Mouse (Mus musculus) liver (tissue): ENCODE measurements at regions not wholly inside any gene's neighbourhood (a gene's known extent, or its start where the extent isn't known, plus 50 kb on each side); places are given as distances from the start of the nearest gene placed in this dataset.

ENCODE experiments used
- DNase-seq: peaks from one replicate; pipeline ENCODE4 v3.0.0-alpha.2; 2020; ENCODE audit warnings: mixed read lengths

DNA sequence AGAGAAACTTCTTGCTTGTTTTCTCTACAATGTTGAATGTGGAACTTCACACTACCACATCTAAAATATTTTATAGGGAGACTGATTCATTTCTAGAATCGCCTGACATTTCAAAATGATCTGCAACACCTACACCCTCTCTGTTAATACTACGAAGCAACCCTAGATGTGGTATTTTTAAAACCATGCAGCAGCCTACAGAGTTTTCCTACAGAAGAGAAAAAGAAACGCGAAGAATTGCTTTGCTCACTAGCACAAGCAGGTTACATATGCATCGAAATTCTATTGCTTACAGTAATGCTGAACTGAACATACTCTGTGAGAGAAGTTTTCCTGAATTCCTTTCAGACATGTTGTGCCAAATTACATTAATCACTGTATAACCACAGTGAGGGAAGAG is 488.7 kb downstream of the Fat4 start:
- no peak for DNase-seq

DNA sequence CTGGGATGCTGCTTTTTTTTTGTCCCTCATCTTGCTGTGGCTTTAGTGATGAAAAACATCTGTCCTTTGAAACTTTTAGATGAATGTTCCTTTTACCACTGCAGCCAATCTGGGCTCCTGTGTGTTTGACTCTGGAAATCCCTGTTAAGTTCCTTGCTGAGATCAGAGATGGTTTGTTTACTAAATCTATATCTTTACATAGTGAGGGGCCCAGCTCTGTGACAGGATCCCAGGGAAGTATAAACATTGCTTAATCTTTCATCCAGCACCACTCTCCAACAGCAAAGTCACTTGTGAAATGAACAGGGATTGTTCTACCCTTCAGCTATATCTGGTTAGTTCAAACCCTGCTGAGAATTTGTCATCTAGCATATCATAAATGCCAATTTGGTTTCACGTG is 501.8 kb downstream of the Fat4 start:
- no peak for DNase-seq

DNA sequence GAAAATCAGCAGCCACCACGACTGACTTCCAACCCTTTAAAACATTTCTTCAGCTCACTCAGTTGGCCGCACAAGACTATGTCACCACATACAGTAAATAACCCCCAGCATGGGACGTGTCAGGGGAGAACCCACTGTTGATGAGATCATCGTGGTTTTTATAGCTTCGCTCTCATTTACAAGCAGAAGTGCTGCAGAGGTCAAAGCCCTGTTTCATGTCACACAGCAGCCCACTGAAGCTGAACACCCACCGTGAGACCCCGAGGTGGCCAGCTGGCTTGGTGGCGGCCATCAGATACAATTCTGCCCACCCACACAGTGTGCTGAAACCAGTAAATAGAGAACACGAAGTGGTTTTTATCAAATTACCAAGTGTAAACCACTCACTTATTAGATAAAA is 503.7 kb downstream of the Fat4 start:
- no peak for DNase-seq

DNA sequence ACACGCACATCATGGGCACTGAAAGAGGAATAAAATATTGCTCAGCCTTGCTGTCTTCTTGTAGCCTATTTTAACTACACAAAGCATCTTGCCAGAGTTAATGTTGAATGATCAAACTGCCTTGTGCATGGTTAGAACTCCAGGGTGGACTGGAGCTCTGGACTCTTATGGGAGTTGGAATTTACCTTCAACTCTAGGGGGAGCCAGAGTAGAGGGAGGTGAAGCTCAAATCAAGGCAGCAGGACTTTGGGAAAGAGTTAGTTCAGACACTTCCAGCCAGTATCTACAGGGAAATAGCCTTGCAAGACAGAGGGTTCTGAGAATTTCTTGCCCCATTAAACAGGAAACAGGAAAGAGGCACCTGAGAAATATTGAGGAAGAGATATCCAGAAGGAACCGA is 505.3 kb downstream of the Fat4 start:
- no peak for DNase-seq

DNA sequence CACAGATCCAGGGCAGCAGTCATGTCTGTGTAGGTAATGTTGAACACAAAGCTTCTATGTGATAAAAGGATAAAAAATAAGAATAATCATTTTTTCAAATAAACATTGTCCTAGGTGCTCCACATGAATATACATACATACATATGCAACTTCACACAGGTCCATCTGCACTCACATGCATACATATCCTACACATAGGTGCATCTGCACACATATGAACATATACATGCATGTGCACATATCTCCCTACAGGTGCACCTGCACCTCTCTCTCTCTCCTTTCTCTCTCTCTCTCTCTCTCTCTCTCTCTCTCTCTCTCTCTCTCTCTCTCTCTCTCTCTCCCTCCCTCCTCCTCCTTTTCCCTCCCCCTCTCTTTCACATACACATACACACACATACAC is 509.9 kb downstream of the Fat4 start:
- DNase-seq, result no peak

DNA sequence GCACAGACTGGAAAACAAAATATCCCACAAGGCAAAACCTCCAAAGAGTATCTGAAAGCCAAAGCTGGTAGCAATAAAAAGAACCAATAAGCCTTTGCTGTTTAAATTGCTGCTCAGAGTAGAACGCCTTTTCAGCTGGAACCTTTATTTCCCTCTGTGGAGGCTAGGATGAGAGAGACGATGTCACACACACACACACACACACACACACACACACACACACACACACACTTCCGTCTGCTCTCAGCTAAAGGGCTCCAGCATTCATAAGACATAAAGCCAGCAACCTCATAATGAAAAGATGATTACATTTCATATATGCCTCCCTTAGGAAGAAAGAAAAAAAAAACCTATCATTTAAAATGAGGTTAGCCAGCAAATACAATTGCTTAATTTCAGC is 510.5 kb downstream of the Fat4 start:
- no peak for DNase-seq

DNA sequence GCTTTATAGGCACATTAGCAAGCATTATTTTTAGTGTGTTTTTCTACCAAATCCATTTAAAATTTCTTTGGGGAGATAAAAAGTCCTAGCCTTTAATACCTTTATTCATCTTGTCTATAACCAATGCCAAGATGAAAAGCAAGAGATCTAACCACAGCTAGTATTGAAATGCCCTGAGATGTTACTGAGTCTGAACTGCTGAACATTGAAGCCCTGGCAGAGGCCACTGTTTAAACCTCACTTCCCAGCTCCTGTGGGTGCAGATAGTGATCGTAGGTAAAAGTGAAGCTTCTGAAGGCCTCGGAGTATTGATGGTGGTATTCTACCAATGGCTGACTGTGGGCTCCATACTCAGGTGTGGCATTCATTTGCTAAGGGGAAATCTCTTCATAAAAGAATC is 510.9 kb downstream of the Fat4 start:
- no peak for DNase-seq

DNA sequence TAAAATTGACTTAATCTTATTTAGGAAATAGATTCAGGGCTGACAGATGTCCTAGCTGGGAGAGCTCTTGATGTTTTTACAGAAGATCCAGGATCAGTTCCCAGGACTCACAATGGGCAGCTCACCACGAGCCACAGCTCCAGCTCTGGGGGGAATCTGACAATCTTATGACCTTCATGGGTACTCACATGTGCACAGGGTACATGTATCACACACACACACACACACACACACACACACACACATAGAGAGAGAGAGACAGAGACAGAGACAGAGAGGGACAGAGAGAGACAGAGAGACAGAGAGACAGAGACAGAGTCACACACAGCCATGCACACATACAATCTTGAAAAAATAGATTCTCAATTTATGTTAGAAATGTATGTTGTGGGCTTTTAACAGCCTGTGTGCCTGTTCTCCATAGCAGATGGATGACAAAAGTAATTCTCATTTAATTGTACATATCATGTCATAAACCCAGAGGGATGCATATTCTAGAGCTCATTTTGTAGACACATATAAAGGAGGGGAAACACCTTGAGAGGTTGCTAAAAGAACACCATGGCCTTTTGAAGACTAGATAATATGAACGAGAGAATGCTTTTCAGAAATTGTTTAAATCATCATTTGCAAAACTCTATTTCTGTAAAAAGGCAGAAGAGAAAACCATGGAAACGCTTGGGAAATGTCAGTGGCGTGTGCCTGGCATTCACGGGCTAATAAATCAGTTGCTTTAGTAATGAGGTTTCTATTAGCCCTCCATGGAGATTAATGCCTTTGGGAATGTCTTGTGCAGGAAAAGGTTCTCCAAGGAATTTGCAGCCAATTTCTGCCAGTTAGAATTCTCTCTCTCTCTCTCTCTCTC is 538.3 kb downstream of the Fat4 start:
- DNase-seq, result no peak

DNA sequence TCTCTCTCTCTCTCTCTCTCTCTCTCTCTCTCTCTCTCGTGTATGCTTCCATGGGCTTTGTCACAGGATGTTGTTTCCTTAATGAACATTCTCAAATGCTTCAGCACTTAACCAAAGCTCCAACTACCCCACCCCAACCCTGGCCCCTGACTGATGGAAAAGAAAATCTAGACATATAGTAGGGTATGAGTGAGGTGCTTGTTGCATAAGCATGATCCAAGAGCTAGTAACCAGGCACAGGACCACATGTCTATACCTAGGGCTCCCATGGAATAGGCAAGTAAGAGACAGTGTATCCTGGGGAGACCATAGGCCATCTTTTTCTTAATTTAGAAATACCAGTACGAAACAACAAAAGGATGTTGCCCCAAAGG is 538.9 kb downstream of the Fat4 start:
- no peak for DNase-seq

DNA sequence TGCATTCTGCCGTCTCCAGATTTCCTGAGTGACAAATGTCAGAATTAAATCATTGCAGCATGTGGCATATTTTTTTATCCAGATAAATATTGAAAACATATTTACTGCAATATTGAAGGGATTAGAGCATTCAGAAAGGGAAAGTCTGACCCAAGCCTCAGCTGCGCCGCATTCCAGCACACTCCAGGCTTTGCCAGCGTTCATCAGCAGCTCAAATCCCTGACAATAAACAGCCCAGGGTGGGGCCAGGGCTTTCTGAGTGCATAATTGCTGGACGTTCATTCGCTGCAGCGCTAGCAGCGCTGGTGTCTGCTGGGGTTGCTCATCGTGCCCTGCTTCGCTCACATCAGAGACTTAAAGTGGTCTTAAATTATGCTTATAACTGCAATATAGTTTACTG is 556.6 kb downstream of the Fat4 start:
- DNase-seq, result no peak

DNA sequence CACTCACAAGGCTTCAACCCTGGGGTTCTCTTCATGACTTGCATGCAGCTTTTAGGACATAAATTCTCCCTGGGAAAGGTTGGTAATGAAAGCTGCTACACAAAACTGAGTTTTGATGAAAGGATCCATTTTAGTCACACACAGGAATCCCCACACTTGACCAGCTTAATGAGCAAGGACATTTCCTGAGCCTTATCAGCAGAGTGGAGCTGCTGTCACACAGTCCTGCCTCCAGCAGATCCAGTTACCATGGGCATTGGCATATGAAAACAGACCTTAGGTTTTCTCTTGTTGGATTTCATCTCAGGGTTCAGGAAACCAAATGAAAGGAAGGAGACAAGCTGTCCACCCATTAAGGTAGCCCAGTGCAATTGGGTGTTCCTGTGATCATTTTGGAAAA is 568.9 kb downstream of the Fat4 start:
- DNase-seq, result no peak

DNA sequence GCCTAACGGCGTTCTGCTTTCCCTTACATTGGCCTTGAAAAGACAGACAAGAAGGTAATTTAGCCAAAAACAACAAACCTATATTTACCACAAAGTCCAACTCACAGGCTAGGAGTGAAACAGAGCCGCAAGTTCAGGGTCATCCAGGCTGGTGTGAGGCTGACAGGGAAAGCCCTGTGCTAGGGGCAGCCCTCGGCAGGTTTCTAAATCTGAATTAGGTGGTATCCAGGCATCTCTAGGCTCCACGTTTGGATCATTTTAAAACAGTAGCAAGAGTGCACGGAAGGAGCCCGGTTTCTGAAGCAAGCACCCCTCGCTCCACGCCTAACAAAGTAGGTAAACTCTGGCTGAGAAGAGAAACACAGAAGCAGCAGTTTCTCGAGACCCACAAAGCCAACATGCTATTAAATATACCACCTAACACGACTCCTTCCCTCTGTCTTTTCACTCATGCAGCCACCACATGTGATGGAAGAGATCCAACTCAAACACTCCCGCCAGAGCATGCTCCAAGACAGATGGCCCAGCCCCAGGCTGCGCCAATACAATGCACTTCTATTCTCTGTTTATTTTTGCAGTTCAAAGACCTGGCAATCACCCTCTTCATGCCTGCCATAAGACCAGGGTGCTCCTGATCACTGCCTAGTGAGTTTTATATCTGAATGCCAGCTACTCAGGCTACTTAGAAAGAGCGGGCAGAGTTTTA is 573.6 kb downstream of the Fat4 start:
- DNase-seq, result no peak

DNA sequence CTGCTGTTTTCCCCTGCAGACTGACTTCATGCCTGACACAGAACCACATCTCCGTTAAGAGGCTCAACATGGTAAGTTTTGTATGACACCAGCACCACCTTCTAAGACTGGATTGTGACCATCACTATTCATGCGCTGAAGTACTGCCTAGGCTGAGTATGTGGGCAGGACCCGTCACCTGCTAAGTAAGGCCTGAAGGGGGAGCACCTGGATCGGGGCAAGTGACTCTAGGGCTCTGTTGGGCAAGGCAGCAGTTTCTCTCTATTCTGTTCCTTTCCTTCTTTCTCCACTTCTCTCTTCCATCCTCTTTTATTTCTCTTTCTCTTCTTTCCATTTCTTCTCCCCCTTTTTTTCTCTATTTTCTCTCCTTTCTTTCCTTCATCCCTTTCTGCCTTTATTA is 574.8 kb downstream of the Fat4 start:
- no peak for DNase-seq

DNA sequence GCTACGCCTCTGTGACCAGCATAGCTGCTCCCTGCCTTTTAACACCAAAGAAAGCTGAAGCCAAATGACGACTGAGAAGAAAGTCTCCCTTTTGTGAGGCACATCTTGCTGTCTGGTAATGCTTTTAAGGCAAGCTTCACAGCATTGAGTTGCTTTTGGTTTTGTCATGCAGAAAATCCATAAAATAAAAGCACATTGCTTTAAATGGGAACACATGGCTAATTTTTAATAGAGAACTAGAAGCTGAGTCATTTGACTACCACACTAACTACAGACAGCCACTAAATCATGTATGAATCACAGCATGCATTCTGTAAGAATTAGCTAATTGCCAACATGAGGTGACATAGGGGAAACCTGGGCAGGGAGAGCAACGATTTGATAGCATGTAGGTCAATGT is 579.1 kb downstream of the Fat4 start:
- no peak for DNase-seq

DNA sequence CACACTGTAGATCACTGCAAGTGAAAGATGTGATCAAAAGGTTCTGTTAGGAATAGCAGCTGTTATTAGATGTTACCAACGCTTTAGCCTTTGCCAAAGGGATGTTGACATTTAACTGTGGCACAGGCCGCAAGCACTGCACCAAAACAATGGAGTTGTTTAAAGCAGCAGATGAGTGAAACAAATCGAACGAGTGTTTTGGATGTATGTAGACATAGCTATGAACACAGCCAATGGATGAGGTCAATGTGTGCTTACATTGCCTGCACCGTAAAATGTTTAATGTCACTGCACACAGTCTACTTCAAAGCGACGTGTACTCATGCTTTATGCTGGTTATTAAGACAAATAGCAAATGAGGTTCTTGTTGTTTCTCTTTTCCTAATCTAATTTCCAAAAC is 602.7 kb downstream of the Fat4 start:
- no peak for DNase-seq

DNA sequence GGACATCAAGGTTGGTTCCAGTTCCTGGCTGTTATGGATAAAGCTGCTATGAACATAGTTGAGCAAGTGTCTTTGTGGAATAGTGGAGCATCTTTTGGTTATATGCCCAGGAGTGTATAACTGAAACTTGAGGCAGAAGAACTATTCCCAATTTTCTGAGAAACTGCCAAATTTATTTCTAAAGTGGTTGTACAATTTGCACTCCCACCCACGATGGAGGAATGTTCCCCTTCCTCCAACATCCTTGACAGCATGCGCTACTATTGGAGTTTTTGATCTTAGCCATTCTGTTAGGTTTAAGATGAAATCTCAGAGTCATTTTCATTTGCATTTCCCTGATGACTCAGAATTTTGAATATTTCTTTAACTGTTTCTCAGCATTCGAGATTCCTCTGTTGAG is 607.6 kb downstream of the Fat4 start:
- no peak for DNase-seq

DNA sequence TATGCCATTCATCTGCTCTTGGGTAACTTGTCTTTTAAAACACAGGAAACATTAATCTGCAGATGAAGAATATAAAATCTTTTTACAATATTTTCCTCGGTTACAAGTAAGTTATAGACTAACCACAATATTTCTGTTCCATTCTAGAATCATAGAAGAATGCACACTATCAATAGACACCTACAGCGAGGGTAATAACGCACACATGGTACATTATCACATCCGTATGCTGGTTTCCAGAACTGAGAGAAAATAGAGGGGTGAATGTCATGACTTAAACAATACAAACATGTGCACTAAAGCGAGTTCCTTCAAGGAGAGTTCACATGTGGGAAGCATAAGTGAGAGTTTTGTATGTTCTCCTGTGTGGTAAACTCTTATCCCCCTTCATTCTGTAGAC is 641.3 kb downstream of the Fat4 start:
- no peak for DNase-seq

DNA sequence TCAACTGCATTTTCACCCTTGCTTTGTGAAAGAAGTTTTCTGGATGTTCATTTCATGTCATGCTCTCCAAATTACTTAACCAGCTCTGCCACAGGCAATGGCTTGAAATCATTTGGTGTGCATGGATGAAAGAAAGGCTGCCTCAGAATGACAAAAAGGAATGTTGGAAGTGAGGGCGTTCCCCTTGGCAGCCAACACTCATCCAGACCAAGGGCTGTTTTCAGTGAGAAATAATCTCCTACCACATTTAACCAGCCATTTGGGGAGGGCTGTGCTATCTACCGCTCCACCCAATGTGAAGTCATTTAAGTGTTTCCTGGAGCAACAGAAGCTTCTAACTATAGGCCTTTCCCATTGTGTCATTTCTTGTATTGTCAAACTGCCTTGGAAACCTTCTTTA is 650.8 kb downstream of the Fat4 start:
- DNase-seq, result no peak

DNA sequence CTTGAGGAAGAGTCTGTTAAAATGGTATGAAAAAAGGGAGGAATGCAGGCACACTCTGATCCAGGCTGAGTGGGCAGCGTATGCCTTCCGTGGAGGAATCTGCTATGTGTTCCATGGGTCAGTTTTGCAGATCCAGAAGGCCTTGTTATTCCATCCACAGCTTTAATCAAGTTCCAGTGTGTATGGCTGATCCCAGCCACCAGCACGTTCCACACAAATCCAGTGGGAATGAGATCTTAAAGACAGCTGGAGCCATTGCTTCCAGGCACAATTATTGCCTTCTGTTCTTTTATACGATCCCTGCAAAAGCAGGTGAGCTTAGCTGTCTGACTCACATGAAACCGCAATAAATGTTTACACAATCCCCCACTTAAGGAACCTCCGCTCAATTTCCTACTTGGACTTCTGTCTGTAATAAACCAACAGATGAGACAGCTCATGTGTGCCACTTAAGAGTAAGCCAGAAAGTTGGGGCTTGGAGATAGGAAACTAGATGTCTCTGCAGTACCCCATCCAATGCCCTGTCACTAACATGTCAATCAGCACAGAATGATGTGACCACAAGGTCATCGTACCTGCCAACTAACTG is 653.9 kb downstream of the Fat4 start:
- DNase-seq, result no peak

DNA sequence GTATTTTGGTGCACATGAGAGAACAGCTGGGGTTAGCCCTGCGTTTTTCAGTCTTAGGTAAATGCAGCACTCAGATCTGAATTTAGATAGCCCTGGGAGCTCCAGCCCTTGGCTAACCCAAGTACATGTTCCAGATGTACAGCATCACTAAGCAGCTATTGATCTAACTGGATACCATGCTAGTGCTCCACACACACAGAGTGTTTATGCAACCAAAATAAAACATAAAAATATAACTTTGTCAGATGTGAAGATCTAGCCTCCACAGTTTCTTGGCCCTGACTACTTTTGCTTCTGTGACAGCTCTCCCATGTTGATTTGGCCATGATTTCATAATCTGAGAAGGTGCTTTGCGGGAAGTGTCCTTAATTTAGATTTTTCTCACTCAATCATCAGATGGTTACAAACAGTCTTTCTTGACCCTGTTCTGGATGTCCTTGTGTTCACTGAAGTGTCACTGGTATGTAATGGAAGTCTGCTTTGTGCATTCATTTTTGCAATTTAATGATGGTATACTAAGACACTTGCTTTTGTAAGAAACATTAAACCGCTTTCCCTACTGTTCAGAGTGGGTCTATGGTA is 672.8 kb downstream of the Fat4 start:
- no peak for DNase-seq

DNA sequence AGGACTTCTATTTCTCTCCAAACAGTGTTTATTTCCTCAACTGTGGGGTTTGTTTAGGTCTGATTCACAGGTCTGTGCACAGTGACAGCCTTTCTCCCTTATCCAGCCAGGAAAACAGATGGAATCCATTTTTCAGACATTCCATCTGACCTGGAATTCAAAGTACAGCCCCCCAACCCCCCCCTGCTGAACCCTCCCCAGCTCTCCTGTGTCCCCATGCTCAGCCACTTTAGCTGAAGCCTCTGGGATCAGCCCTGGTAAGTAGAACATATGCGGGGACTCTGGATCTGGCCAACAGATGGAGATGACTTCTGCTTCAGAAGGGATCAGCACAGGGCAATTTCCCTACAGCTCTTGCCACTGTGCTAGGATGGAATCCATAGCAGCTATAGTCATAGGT is 674.2 kb downstream of the Fat4 start:
- no peak for DNase-seq

DNA sequence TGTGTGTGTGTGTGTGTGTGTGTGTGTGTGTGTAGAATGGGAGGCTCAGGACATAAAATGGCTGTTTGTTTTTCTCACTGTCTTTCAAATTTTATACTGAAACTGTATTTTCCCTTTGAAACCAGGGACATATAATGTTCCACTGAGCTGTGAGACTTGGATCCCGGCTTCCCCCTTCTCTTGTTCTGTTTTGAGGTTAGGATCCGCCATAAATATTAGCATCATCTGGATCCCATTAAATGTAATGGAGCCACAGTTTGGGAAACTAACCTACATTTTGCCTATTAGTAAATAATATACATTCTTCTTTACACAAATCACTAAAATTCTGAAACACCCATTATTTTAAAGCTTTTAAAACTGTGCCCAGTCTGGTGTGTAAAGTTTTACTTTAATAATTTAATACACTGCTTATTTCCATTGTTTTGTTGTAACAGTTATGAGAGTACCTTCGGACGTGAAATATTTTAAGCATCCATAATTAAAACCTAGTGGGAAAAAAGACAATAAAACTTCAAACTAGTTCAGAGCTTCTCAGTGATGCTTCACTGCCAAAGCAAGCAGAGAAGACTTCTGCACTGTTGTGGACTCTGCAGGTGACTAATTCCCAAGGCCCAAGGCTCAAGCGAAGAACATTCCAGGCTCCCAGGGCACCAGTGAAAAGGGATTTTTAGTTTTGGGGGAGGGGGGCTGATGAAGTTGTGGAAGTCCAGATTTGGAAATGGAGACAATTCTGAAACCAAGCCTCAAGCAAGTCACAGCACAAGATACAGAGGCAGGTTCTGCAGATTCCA is 684.9 kb downstream of the Fat4 start:
- DNase-seq, result no peak

DNA sequence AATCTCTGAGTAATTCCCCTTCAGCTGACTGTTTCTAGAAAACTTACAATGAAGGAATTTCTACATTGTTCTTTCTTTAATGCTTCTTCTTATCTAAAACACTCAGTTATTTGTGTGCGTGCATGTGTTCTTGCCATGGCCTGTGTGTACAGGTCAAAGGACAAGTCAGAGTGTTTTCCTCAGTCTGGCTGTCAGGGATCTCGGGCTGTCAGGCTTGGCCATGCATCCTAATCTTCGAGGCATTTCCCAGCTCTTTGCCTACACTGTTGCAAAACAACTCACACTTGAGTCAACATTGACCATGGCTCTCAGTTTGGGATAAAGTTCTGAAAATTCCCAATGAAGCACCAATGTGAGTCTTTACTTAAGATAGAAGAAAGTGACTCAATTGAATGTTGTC is 688.5 kb downstream of the Fat4 start:
- DNase-seq, result no peak
